Mouse (Mus musculus) MEL (cell line): ENCODE data around the gene Dusp19.

ENCODE experiments used
- CHD2 ChIP-seq: IDR thresholded peaks from 2 replicates; pipeline ENCODE4 v1.6.1; 2011; ENCODE audit warnings: low read length, improper control_type of control experiment
- CTCF ChIP-seq, 3 experiments: IDR thresholded peaks in 2 of 3; conservative IDR thresholded peaks in 1 of 3; 2 replicates each; pipeline ENCODE4 v1.5.1; 2011 to 2012; ENCODE audit warnings: low read length in 3 of 3, low read depth in 2 of 3, mild to moderate bottlenecking in 2 of 3, improper control_type of control experiment in 1 of 3, inconsistent platforms in 1 of 3, mixed read lengths in 1 of 3, moderate library complexity in 1 of 3; ENCODE audit not compliant: control insufficient read depth in 1 of 3, insufficient read depth in 1 of 3, poor library complexity in 1 of 3, severe bottlenecking in 1 of 3
- E2F4 ChIP-seq: IDR thresholded peaks from 2 replicates; pipeline ENCODE4 v1.6.1; 2011; ENCODE audit warnings: low read depth, low read length, improper control_type of control experiment, borderline replicate concordance
- ELF1 ChIP-seq: IDR thresholded peaks from 2 replicates; pipeline ENCODE4 v1.6.1; 2014; ENCODE audit warnings: low read depth, mild to moderate bottlenecking, inconsistent platforms, low read length, improper control_type of control experiment, moderate library complexity
- EP300 ChIP-seq, 2 experiments: IDR thresholded peaks; 2 replicates each; pipeline ENCODE4 v1.6.1; 2011; ENCODE audit warnings: improper control_type of control experiment in 2 of 2, low read length in 2 of 2, low read depth in 1 of 2, mild to moderate bottlenecking in 1 of 2
- GATA1 ChIP-seq: IDR thresholded peaks from 2 replicates; pipeline ENCODE4 v1.6.1; 2011; ENCODE audit warnings: low read depth, low read length, improper control_type of control experiment
- MAX ChIP-seq: IDR thresholded peaks from 2 replicates; pipeline ENCODE4 v1.6.1; 2011; ENCODE audit warnings: low read length, improper control_type of control experiment
- NELFE ChIP-seq: IDR thresholded peaks from 2 replicates; pipeline ENCODE4 v1.6.1; 2011; ENCODE audit warnings: low read depth, low read length, improper control_type of control experiment
- NRF1 ChIP-seq: IDR thresholded peaks from 2 replicates; pipeline ENCODE4 v1.6.1; 2014; ENCODE audit warnings: low read depth, mild to moderate bottlenecking, inconsistent platforms, low read length, improper control_type of control experiment, moderate library complexity; ENCODE audit not compliant: poor library complexity, insufficient read depth, severe bottlenecking
- POLR2A ChIP-seq, 2 experiments: IDR thresholded peaks; 2 replicates each; pipeline ENCODE4 v1.6.1; 2011 to 2012; ENCODE audit warnings: low read length in 2 of 2, mild to moderate bottlenecking in 2 of 2, control low read depth in 1 of 2, improper control_type of control experiment in 1 of 2, low read depth in 1 of 2, moderate library complexity in 1 of 2; ENCODE audit not compliant: control insufficient read depth in 1 of 2, insufficient read depth in 1 of 2, poor library complexity in 1 of 2
- USF1 ChIP-seq: IDR thresholded peaks from 2 replicates; pipeline ENCODE4 v1.6.1; 2014; ENCODE audit warnings: low read depth, mild to moderate bottlenecking, inconsistent platforms, low read length, improper control_type of control experiment, moderate library complexity
- USF2 ChIP-seq, 2 experiments: IDR thresholded peaks; 2 replicates each; pipeline ENCODE4 v1.6.1; 2011 to 2012; ENCODE audit warnings: improper control_type of control experiment in 2 of 2, low read length in 2 of 2, borderline replicate concordance in 1 of 2, inconsistent platforms in 1 of 2, low read depth in 1 of 2, mild to moderate bottlenecking in 1 of 2; ENCODE audit not compliant: insufficient read depth in 1 of 2

GRCm38 (mm10) chr2:80599850-80600249, 17.0 kb upstream of the Dusp19 start:
- no peak for TF ChIP-seq NRF1
- TF ChIP-seq CTCF (IDR thresholded peaks at IDR 0.05 in 2 of 3, conservative IDR thresholded peaks at IDR 0.05 in 1 of 3; ENCODE audit: control insufficient read depth in 1 of 3, insufficient read depth in 1 of 3, low read depth in 2 of 3, low read length in 3 of 3, poor library complexity in 1 of 3, severe bottlenecking in 1 of 3), result no peak
- TF ChIP-seq EP300 (IDR thresholded peaks at IDR 0.05; ENCODE audit: low read depth in 1 of 2, low read length in 2 of 2), result no peak
- no peak for TF ChIP-seq USF1
- TF ChIP-seq CHD2, result no peak
- no peak for TF ChIP-seq POLR2A (IDR thresholded peaks at IDR 0.05; ENCODE audit: control insufficient read depth in 1 of 2, insufficient read depth in 1 of 2, low read depth in 1 of 2, low read length in 2 of 2, poor library complexity in 1 of 2)
- TF ChIP-seq USF2 (IDR thresholded peaks at IDR 0.05; ENCODE audit: borderline replicate concordance in 1 of 2, insufficient read depth in 1 of 2, low read depth in 1 of 2, low read length in 2 of 2), result no peak
- no peak for TF ChIP-seq ELF1
- TF ChIP-seq GATA1, result no peak
- no peak for TF ChIP-seq MAX
- TF ChIP-seq E2F4, result no peak
- no peak for TF ChIP-seq NELFE
